Mouse (Mus musculus) CH12F3 (cell line): Measurements from ENCODE around the gene Plaur.

ENCODE experiments used
- in situ Hi-C: fragments of 300-500 bp; cut with MboI; formaldehyde crosslinking; loops from 2 replicates; pipeline ENCODE4 v1.14.3; 2020; ENCODE audit warnings: low sequenced_read_pairs

Gene Plaur

GRCm38 (mm10) chr7:24445266-24445926 is 16.9 kb upstream of the Plaur start:
- in situ Hi-C loops, result no loop called here

- in situ Hi-C loops, result no loop called here
Observed at GRCm38 (mm10) chr7:24446697-24447340, 15.5 kb upstream of the Plaur start.

- in situ Hi-C loops, result no loop called here
Observed at GRCm38 (mm10) chr7:24448782-24449517, 13.3 kb upstream of the Plaur start.

GRCm38 (mm10) chr7:24450585-24451017 is 11.7 kb upstream of the Plaur start:
- in situ Hi-C loops, result no loop called here

GRCm38 (mm10) chr7:24451855-24452311 is 10.4 kb upstream of the Plaur start, which contains the start of gene Irgc1:
TSS of gene Irgc1 (minus strand) at chr7:24452297.
- in situ Hi-C loops, result no loop called here

- in situ Hi-C loops, result no loop called here
Observed at GRCm38 (mm10) chr7:24454199-24454598, 8.1 kb upstream of the Plaur start.

- in situ Hi-C loops, result no loop called here
Observed at GRCm38 (mm10) chr7:24455726-24456125, 6.6 kb upstream of the Plaur start.

- in situ Hi-C loops, result no loop called here
Observed at GRCm38 (mm10) chr7:24457726-24458370, 4.4 kb upstream of the Plaur start.

GRCm38 (mm10) chr7:24459440-24459839 is 2.8 kb upstream of the Plaur start:
- in situ Hi-C loops, result no loop called here

- in situ Hi-C loops, result no loop called here
Observed at GRCm38 (mm10) chr7:24459843-24460242, 2.4 kb upstream of the Plaur start.

GRCm38 (mm10) chr7:24461376-24462051 is 770 bp upstream of the Plaur start:
- in situ Hi-C loops, result no loop called here

- in situ Hi-C loops, result no loop called here
Observed at GRCm38 (mm10) chr7:24466835-24467234, 4.6 kb downstream of the Plaur start.

- in situ Hi-C loops, result no loop called here
Observed at GRCm38 (mm10) chr7:24467886-24468285, 5.6 kb downstream of the Plaur start.

GRCm38 (mm10) chr7:24469126-24469525 is 6.8 kb downstream of the Plaur start:
- in situ Hi-C loops, result no loop called here

- in situ Hi-C loops, result no loop called here
Observed at GRCm38 (mm10) chr7:24470356-24470755, 8.1 kb downstream of the Plaur start.

GRCm38 (mm10) chr7:24472442-24472841 is 10.2 kb downstream of the Plaur start:
- in situ Hi-C loops, result no loop called here

GRCm38 (mm10) chr7:24472937-24473336 is 10.7 kb downstream of the Plaur start:
- in situ Hi-C loops, result no loop called here

GRCm38 (mm10) chr7:24473913-24474529 is 11.7 kb downstream of the Plaur start:
- in situ Hi-C loops, result no loop called here

- in situ Hi-C loops, result no loop called here
Observed at GRCm38 (mm10) chr7:24474811-24475506, 12.7 kb downstream of the Plaur start.

- in situ Hi-C loops, result no loop called here
Observed at GRCm38 (mm10) chr7:24476338-24476737, 14.1 kb downstream of the Plaur start.
